Mouse (Mus musculus) retina, adult 2 months (tissue): ENCODE measurements around the gene Msantd2.
A peak's percentile ranks its signal among the peaks of the same experiment; 100 is the strongest.

Experiments
- DNase-seq: peaks from one replicate; pipeline ENCODE4 v3.0.0-alpha.2; 2012; ENCODE audit warnings: low read depth, low spot score

The Msantd2 gene

DNA sequence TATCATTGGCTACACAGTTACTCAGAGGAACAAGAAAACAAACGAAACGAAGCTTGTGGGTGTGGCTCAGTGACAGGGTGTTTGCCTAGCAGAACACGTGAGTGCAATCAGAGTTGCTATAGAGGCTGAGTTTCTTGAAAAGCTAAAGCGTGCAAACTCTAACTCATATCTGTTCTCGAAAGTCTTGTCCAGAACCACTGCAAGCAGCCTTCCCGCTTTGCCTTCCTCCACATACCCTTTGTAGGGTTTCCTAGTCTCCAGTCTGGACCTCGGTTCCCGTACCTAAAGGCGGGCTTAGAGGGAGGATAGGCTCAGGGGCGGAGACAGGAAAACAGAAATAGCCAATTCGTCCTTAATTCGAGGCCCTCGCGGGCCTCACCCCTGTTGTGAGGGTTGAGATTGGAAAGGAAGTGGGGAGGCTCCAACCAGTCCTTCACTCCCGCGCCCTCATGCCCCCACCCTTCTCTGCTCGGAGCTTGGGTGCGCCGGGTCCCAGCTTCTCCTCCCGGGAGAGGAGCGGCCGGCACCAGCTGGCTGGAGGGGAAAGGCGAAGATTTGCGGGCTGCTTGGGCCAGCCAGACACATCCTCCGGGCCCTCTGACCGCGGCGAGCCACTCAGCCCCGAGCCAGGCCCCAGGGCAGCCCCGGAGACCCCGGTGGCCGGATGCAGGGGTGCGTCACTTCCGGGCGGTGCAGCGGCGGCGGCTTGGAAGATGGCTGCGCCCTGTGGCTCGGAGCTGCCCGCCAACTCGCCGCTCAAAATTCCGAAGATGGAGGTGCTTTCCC, at the start of gene Msantd2:
Msantd2 (plus strand) TSS at position 709 of the 786 bp plus-strand sequence.
- peak; percentile 64 for DNase-seq

DNA sequence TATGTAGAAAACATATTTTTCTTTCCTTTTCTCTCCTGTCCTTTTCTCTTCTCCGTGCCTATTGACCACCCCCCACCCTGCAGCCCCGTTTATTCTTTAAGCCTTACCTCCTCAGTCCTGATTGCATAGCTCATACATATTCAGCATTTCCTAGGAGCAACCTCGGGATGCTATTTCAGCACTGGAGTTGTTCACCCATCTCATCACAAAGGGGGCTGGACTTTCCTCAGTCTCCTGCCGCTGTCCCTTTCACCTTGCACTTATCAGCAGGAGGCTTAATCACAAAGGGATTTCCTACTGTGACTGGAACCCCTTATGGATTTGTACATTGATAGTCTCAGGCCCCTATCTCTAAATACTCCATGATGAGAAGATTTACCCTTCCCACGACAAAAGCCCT, 36.7 kb upstream of the Msantd2 start:
- no peak for DNase-seq

DNA sequence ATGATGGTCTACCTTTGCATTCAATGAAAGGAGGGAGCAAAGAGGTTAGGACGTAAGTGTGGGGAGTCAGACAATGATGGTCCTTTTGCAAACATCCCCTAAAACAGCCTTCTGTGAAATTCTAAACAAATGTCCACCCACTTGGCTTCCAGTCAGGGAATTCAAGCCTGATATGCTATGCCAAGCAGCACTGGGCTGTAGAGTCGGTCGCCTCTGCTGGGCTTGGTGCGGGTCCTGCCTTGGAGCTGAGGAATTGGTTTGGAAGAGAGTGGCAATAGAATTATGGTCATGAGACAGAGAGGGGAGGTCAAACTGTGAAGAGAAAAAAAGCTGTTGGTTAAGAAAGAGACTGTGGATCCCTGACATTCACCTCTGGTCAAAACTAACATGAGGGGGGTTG, 35.8 kb upstream of the Msantd2 start:
- DNase-seq, result no peak

DNA sequence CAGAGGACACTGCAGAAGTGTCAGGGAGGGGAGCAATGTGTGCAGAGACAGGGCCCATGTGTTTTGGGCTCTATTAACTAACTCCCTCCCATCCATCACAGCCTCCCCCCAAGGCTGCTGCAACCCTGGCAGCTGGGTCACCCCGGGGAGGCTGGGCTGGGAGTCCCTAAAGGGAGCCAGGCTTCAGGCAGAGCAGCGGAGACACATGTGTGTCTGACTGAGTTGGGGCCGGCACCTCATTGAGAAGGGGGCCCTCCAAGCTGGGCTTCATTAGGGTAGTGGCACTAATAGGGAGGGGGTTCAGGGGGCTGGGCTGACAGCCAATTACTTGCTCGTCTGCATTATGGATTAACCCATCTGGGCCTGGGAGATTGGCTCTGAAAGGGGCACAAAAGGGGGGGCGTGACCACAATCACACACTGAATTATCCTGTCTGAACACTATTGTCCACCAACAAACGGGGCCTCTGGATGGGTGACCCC, 35.1 kb upstream of the Msantd2 start:
- DNase-seq, result no peak

DNA sequence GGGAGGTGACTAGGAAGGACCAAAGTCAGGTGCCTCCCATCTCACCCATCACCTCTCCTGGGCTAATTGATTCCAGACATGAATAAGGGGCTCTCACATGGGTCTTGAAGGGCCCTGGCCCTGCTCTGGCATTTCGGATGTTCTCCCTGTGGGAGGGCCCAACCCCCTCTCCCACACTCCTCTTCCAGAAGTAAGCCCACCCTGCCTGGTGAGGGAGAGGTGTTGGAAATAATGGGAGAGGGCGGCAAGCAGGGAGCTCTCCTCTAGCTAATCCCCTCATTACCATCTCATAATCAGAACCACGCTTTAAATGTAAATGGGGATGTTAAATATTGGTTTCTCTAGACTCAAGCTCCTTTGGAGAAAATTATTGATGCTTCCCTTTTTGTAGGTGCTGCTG, 34.1 kb upstream of the Msantd2 start:
- no peak for DNase-seq

DNA sequence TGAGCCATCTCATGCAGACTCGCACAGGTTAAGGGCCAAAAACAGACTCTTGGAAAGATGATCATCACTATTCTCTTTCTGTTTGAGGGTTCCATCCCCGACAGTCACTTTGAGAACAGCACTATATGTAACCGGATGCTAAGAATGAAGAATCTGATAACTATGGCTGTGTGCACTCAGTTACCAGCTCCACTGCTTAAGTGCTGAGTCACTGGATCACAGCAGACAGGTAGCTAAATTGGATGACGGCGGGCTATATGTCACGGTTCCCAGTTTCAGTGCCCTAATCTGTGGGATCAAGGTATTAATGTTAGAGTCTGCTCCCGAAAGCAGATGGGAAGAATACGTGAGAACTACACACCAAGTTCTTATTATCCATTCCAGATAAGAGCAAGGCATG, 33.3 kb upstream of the Msantd2 start:
- DNase-seq, result no peak

DNA sequence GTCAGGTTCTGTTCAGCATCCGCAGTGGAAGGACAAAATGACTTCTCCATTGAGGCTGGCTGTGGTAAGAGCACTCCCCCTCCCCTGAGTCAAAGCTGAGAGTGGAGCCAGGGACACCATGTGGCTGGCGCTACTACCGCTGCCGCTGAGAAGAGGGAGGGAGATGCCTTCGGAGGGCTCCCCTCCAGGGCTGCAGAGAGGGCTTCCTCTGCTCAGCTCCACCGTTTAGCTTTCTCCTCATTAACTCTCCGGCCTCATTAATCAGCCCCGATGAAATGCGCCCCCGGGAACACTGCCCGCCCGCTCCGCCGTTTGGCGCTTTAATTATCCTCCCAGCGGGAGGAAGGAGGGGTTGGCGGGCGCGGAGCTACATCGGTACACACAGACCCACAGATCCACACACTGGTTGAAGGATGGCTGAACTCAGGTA, 32.6 kb upstream of the Msantd2 start:
- peak; percentile 23 for DNase-seq

DNA sequence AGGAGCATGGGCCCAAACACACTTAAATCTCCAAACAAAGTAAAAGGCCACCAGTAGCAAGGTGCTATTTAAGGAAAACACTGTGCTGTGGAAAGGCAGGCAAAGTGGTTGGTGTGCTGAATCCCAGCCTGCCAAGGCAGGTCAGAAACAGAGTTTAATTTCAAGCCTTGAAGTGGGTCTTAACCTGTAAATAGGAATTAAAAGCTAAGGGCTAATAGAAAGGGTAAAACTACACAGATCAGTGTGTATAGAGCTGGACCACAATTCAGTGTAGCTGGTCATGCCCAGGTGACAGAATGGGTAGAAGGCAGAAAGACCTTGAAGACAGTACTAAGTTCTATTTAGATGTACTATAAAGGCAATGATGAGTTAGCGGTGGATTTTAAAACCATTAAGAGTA, 32.0 kb upstream of the Msantd2 start:
- DNase-seq, result no peak

DNA sequence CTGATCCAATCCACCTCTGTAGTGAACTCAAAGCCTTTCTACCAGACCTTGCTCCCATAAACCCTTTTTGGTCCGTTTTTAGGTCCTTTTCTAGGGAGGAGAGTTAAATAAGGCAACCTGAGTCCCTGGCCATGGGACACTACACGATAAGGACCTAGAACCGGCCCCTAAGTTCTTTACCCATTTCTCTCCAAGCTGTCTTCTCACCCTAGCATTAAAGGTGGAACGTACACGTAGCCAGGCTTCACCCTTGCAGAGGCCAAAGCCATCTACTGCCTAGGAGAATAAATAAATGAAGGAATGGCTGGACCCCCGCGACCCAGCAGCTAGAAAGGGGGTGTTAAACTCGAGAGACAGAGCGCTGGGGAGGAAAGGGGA, 29.5 kb upstream of the Msantd2 start:
- DNase-seq, result no peak

DNA sequence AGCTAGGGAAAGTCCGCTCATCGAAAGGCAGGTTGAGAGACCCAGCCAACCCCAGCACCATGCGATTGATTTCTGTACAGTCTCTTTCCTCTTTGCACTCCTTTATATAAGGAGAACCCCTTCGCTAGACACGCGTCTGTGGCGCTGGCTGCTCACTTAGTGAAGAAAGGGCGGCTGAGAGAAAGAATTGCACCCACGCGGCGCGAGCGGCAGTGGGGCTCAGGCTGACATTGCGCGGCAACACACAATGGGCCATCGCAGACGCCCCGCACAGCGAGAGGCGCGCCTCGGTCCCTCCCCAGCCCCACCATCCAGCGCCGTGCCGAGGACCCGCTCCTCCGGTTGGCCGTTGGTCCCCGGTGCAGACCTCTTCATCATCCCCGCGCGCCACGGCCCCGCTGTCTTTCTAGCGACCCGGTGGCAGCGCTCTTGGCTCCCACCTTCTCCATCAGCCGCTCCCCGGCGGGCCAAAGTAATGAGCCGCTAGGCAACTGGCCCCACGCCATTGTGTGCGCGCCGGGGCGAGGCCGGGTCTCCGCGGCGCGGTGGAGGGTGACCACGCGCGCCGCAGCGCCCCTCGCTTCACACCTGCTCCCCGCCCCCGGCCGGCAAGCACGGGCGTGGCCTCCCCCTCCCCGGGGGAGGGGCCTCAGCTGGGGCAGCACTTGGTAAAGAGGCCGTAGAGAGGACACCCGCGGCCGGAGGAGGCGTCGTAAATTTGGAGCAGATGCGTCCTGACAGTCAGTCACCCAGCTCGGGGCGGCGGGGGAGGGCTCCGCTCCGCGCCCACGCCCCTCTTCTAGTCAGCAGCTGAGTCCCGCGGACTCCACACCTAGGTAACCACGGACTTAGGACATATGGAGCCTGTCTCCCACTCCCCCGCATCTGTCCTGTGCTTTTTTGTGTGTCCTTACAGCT, 28.8 kb upstream of the Msantd2 start:
- no peak for DNase-seq

DNA sequence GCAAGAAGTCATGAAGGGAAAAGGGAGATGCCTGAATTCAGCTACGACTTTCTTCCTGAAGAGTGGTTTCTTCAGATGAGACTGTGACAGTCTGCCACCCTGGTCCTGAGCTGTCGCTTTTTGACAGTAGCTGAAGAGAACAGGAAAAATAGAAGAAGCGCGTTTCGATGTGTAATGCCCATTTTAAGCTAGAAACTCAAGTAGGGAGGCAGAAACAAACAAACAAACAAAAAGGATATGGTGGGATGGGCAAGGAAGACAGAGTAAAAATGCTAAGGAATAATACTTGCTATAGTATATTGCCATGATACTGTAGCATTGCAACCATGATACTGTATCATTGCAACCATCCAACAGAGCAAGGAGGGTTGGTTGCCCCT, 28.2 kb upstream of the Msantd2 start:
- DNase-seq, result no peak

DNA sequence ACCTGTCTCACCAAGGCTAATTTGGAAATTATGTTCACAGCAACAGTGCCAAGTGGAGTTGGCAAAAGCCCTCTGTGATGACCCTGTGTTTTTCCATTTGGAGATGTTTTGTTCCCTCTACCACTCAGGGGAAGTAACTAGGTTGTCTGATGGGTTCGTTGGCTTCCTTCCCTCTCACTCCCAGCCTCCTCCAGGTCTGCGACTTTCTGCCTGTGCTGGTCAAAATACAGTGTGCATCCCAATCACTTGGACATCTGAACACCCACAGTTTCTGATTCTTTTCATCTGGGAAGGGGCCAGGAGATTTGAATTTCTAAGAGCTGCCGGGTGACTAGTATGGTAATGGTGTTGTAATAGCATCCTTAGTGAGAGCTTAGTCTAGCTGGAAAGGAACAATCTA, 27.5 kb upstream of the Msantd2 start:
- no peak for DNase-seq

DNA sequence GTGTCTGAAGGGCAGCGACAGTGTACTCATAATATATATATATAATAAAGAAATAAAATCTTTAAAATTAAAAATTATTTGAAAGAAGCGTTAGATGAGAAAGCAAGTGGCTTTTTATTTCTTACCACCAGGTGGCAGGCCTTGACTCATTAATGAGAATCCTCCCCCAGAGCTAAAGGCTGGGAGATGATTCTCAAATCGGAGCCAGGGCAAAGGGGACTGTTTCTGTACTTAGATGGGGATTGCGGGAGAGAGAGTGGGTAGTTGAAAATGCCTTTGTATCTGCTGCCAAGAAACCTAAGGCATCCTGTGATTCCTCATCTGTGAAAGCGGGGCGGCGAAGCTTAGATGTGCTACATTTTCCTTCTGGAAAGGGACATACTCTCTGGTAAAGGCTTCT, 26.4 kb upstream of the Msantd2 start:
- peak; percentile 18 for DNase-seq

DNA sequence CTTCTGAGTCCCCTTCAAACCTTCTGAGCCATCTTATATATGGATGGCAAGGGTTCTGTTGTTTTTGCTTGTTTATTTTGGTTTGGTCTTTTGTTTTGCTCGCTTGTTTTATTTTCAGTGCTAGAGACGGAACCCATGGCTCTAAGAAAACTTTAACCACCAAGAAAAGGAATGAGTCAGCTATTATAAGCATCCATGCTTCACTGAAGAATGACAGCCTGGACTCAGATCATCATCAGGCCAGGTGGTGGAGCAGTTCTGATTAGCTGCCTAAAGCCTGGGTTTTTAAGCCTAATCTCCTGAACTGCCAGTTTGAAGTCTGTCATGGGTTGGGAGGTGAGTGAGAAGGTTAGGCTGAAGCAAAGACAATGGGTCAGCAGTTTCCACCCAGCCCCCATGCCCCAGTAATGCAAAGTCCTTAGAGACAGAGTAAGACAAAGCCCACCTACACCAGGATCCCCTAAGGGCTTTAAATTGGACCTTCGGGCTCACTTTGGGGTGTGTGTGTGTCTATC, 15.5 kb upstream of the Msantd2 start:
- DNase-seq, result no peak

DNA sequence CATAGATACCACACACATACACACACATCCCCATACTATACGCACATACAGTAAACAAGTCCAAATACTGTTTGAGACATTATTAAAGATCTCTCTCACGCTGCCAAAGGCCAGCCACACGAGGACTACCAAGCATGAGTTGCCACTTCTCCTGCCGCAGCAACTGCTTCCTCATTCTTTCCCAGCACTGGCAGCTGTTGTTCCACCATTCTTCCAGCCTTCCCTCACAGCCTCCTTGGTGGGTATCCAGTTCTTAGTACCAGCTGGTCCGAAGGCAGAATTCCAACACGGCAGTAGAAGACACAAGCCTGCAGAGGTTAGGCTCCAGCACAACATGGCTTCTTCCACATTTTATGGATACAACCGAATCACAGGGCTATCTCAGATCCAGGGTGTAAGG, 14.2 kb upstream of the Msantd2 start:
- DNase-seq, result no peak

DNA sequence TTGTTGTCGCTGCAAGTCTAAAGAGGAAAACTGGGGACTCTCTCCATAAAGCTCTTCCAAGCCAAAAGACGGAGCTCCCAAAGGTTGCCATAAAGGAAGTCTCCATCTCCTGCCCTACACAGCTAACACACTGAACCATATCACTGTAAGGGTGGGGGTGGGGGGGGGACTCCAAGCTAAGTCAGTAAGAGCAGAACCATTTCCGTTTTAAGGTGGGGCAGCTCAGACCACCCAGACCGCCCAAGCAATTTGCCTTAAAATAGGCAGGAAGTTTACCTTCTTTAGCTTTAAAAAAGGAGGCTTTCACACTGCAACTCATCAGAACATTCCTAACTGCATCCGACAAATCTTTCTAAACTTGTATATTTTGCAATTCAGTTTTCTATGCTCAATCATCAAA, 4.0 kb upstream of the Msantd2 start:
- no peak for DNase-seq

DNA sequence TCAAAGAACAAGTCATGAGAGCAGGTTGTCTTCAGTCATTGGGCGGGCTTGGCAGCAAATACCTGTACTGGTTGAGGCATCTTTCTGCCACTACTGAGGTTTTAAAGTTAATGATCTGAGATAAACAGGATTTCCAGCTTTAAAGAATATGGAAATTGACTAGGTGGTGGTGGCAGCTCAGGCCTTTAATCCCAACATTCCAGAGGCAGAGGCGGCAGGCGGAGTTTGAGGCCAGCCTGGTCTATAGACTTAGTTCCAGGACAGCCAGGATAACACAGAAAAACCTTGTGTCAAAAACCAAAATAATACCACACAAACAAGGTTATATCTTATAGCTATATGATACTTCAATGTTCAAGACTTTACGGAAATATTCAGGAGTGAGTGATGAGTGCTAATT, 1.1 kb upstream of the Msantd2 start:
- DNase-seq, result no peak

DNA sequence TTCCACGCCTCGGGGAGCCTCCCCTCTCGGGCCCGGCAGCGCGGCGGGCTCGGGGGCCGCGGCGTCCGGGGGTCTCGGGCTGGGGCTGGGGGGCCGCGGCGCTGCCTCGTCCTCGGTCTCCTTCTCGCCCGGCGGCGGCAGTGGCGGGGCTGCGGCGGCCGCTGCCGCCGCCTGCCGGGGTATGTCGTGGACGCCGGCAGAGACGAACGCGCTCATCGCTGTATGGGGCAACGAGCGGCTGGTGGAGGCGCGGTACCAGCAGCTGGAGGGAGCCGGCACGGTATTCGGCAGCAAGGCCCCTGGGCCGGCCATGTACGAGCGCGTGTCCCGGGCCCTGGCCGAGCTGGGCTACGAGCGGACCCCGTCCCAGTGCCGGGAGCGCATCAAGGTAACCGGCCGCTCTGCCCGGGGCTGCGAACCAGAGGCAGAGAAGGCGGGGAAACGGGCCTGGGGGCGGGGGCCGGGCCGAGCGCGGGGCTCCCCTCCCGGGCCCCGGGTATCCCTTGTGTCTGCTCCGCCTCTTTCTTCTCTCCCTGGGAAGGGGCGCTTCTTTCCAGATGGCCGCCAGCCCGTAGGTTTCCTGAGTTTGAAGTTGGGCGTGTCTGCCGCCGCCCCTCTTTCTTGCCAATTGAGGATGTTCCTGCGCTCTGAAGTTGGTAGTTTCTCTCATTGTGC, 464 bp downstream of the Msantd2 start:
- DNase-seq, result no peak

DNA sequence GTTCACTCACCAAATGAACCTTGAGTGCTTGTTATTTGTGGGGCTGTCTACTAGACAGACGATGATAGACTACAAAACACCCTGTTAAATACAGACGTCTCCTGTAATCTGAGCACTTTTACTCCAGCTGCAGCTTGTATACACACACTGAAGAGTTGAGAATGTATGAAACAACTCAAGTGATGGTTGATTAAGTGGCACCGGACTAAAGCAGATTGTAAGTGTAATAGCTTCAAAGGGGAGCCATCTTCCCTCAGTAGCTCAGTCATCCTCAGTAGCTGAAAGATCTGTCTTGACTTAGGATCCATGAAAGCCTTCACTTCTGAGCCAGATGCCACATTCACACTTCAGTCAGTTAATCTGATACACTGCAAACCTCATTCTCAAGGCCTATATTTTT, 6.6 kb downstream of the Msantd2 start:
- DNase-seq, result no peak

DNA sequence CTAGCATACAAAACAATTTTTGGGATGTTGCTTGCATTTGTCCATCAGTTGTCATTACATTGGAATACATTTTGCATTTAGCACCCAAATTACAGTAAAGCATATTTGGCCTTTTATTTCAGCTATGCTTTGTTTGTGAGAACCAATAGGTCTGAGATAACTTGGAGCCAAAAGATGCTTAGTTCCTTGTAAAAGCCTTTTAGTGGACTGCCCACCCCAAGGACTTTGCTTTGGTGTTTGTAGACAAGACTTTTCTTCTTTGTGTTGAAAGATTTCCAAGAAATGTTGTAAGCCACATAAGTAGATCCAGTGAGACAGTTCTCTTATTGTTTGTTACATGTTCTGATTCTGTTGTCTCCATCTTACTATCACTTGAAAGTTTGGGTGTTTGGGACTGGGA, 7.2 kb downstream of the Msantd2 start:
- DNase-seq, result no peak

DNA sequence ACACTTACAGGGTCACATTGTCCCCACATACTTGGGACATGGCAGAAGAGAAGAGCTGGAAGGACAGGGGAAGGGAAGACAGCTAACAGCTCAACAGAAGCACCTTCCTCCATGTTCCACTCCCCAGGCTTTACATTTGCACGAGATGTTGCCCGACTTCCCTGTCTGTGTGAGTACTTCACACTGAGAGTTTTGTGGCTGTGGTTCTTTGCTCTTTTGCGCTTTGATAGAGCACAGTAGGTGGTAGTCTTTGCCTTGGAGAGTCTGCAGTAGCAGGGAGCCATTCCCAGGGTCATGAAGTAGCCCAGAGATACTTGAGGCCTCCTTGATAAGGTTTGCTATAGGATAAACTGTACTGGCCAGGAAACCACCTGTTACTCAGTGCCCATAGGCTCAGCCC, 11.1 kb downstream of the Msantd2 start:
- DNase-seq, result no peak

DNA sequence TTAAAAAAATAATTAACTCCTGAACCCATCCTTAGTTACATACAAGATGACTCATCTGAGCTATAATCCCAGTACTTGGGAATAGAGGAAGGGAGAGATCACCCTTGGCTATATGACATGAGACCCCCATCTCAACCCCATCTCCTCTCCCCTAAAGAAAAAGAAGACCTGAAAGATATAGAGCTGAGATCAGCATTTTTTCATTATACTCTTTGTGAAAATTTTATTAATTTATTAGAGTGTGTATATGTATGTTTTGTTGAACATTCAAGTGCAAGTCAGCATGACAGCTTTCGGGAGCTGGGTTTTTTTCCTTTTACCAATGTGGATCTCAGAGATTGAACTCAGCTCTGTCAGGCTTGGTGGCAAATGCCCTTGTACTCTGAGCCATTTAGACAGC, 12.1 kb downstream of the Msantd2 start:
- no peak for DNase-seq
